Mouse (Mus musculus) kidney, embryonic 14.5 days (tissue): ENCODE measurements at regions not wholly inside any gene's neighbourhood (a gene's known extent, or its start where the extent isn't known, plus 50 kb on each side); places are given as distances from the start of the nearest gene placed in this dataset.

Experiments
- ATAC-seq: fragments of 200-750 bp; cut with Nextera tagmentation; 2 replicates; pipeline ENCODE4 v1.8.0; 2017; ENCODE audit warnings: moderate number of reproducible peaks, mild to moderate bottlenecking, moderate TSS enrichment, moderate library complexity; ENCODE audit not compliant: low FRiP score, low TSS enrichment
- H3K27ac ChIP-seq: fragments of 300-500 bp; sonication (generic); 2 replicates; pipeline ENCODE4 v1.5.1; 2014; ENCODE audit warnings: low read depth, mild to moderate bottlenecking, low read length, moderate library complexity, mixed read lengths
- H3K27me3 ChIP-seq: fragments of 300-500 bp; sonication (generic); 2 replicates; pipeline ENCODE4 v1.6.1; 2014; ENCODE audit warnings: mild to moderate bottlenecking, low read length; ENCODE audit not compliant: control insufficient read depth, insufficient read depth
- H3K36me3 ChIP-seq: fragments of 300-500 bp; sonication (generic); 2 replicates; pipeline ENCODE4 v1.6.1; 2014; ENCODE audit warnings: low read length, mixed read lengths; ENCODE audit not compliant: control insufficient read depth, insufficient read depth
- H3K4me1 ChIP-seq: fragments of 300-500 bp; sonication (generic); 2 replicates; pipeline ENCODE4 v1.6.1; 2014; ENCODE audit warnings: low read length, mixed read lengths; ENCODE audit not compliant: control insufficient read depth, insufficient read depth
- H3K4me2 ChIP-seq: fragments of 300-500 bp; sonication (generic); replicated peaks from 2 replicates; pipeline ENCODE4 v1.6.1; 2014; ENCODE audit warnings: low read depth, mild to moderate bottlenecking, low read length
- H3K4me3 ChIP-seq: fragments of 300-500 bp; sonication (generic); 2 replicates; pipeline ENCODE4 v1.5.1; 2014; ENCODE audit warnings: mild to moderate bottlenecking, low read length
- H3K9ac ChIP-seq: fragments of 300-500 bp; sonication (generic); 2 replicates; pipeline ENCODE4 v1.6.1; 2014; ENCODE audit warnings: low read depth, mild to moderate bottlenecking, low read length, moderate library complexity
- H3K9me3 ChIP-seq: fragments of 300-500 bp; sonication (generic); 2 replicates; pipeline ENCODE4 v1.6.1; 2016; ENCODE audit warnings: low read length; ENCODE audit not compliant: control insufficient read depth
- WGBS: fragments of 180-500 bp; shearing (Covaris S2); extraction: QIAGEN DNeasy Blood & Tissue Kit; methylation state at CpG from one replicate; pipeline ENCODE4 v1.1.7; 2014; 5-methylcytosine and 5-hydroxymethylcytosine counted together

GRCm38 (mm10) chr9:47470741-47471140, 59.2 kb upstream of the Cadm1 start:
- Histone ChIP-seq H3K27ac (no peak overlapping the region), H3K9me3 (no peaks in the 10 kb centered on the region), H3K36me3 (no peaks in the 10 kb centered on the region), H3K4me1 (peaks cover 26% of the 10 kb centered on the region), H3K4me2 (no peak overlapping the region), H3K9ac (no peak overlapping the region), H3K27me3 (no peaks in the 10 kb centered on the region), H3K4me3 (no peak overlapping the region)
- ATAC-seq = no peak
- 97% methylated on average over 1 of the region's 1 CpGs for WGBS

- no peak overlapping the region for H3K27ac ChIP-seq
- H3K9ac ChIP-seq = no peak overlapping the region
- H3K4me2 ChIP-seq = no peak overlapping the region
- no peaks in the 10 kb centered on the region for H3K9me3 ChIP-seq
- no peaks in the 10 kb centered on the region for H3K27me3 ChIP-seq
- no peak overlapping the region for H3K4me3 ChIP-seq
- H3K4me1 ChIP-seq = peaks cover 26% of the 10 kb centered on the region
- H3K36me3 ChIP-seq = no peaks in the 10 kb centered on the region
- 69% methylated on average over 10 of the region's 10 CpGs for WGBS
- ATAC-seq = no peak
Observed at GRCm38 (mm10) chr9:47471767-47472420, 58.1 kb upstream of the Cadm1 start.

GRCm38 (mm10) chr9:47473776-47474365, 56.1 kb upstream of the Cadm1 start:
- Histone ChIP-seq H3K4me3 (no peak overlapping the region), H3K36me3 (no peaks in the 10 kb centered on the region), H3K4me1 (peaks cover 7% of the 10 kb centered on the region; the same call in 1 of the 2 replicates), H3K9ac (no peak overlapping the region), H3K27me3 (no peaks in the 10 kb centered on the region), H3K4me2 (no peak overlapping the region), H3K9me3 (no peaks in the 10 kb centered on the region), H3K27ac (no peak overlapping the region)
- 86% methylated on average over 5 of the region's 5 CpGs for WGBS
- ATAC-seq = no peak

- Histone ChIP-seq H3K9ac (no peak overlapping the region), H3K4me2 (no peak overlapping the region), H3K27ac (no peak overlapping the region), H3K4me3 (no peak overlapping the region), H3K9me3 (no peaks in the 10 kb centered on the region), H3K27me3 (no peaks in the 10 kb centered on the region), H3K4me1 (0 out of 2 replicates have a peak, but pooled peaks cover 3% of the 10 kb centered on the region), H3K36me3 (no peaks in the 10 kb centered on the region)
- WGBS = 18% methylated on average over 5 of the region's 5 CpGs
- no peak for ATAC-seq
Observed at GRCm38 (mm10) chr9:47474776-47475175, 55.2 kb upstream of the Cadm1 start.

- no peak overlapping the region for H3K4me2 ChIP-seq
- WGBS = 89% methylated on average over 2 of the region's 2 CpGs
Observed at GRCm38 (mm10) chr9:47477889-47478288, 52.1 kb upstream of the Cadm1 start.

More at GRCm38 (mm10) chr9:47477889-47478288, 52.1 kb upstream of the Cadm1 start:
- no peaks in the 10 kb centered on the region for H3K36me3 ChIP-seq
- H3K27me3 ChIP-seq = no peaks in the 10 kb centered on the region
- no peaks in the 10 kb centered on the region for H3K9me3 ChIP-seq
- H3K9ac ChIP-seq = no peak overlapping the region
- no peaks in the 10 kb centered on the region for H3K4me1 ChIP-seq
- ATAC-seq = no peak
- H3K4me3 ChIP-seq = no peak overlapping the region
- H3K27ac ChIP-seq = no peak overlapping the region
